Mouse (Mus musculus) heart, postnatal 14 days (tissue): ENCODE measurements around the gene Tcfl5. TPM values are rescaled to one million over a fixed set of nuclear protein-coding genes. Genes with fewer than 3 reads are reported as not detected.

Source experiments
- DNase-seq, 2 experiments: peaks; one replicate each; pipeline ENCODE4 v3.0.0; 2021 to 2022
- intact Hi-C: fragments of 180-260 bp; cut with DNase I; formaldehyde crosslinking; loops from one replicate; pipeline ENCODE4 v1.15.1; 2025
- total RNA-seq, 2 experiments: library from RNA; stranded (reverse); gene quantifications; 2 replicates each; pipeline ENCODE4 v1.2.3; 2021

The Tcfl5 gene
- total RNA-seq, 2 experiments from 2014 or later: 0.12 TPM; not detected in 1

GRCm38 (mm10) chr2:180600569-180601021, 41.9 kb downstream of the Tcfl5 start:
- no peak for DNase-seq
- intact Hi-C loops: no loop called here

- DNase-seq: no peak
- intact Hi-C loops: no loop called here
Observed at GRCm38 (mm10) chr2:180598157-180598705, 44.3 kb downstream of the Tcfl5 start.

GRCm38 (mm10) chr2:180597490-180597889, 45.0 kb downstream of the Tcfl5 start, which contains the start of gene Col9a3:
Col9a3 (plus strand) TSS chr2:180597790.
- intact Hi-C loops: no loop called here
- DNase-seq: no peak

DNA sequence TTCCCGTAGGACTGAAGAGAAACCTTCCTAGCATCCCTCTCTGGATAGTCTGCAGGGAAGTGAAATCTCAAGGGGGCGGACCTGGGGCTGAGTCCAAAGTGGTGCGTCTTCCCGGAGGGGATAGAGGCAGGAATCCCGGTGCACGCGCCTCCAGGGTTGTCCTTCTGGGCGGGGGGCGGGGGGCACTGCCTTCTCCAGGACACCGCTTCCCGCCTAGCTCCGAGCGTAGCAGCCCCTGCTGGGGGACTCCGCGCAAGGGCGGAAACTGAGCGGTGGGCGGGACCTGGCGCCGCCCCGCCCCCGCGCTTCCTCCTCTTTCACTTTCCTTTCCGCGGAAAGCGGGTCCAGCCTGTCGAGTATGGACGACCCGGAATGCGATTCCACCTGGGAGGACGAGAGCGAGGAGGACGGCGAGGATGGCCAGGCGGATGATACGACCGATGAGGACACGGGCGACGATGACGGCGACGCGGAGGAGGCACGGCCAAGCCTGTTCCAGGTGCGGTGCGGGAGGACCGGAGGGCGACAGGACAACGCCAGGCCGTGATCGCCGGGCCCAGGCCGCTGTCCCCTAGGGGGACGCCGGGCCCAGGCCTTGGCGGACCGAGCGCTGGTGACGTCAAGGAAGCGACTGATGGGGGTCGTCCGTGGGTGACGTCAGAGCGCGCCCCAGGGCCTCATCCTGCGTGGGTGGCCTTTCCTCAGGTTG, 53.2 kb downstream of the Tcfl5 start, which contains the start of gene Ogfr:
Gene Ogfr, plus strand, starts transcription at position 123 of the 709 bp plus-strand sequence.
- DNase-seq: peak; percentile 87 to 90
- intact Hi-C loops: loop anchor here (5.0 kb wide), 1 partner anchor 88 kb away; no protein-coding TSS in a partner anchor

DNA sequence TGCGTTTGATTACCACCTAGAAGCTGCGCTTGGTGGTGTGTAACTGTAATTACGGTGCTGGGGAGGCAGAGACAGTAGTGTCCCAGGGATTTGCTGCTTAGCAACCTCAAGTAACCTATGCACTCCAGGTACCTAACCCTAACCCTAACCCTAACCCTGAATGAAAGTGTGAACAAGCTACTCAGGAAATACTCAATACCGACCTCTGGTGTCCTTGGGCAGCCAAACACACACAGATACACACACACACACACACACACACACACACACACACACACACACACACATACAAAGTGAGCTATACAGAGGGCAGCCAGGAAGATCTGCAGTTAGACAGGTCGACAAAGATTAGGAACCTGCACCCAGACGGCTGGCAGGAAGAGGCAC, 53.8 kb downstream of the Tcfl5 start:
- DNase-seq: no peak
- intact Hi-C loops: loop anchor here (5.0 kb wide), 1 partner anchor 89 kb away; no protein-coding TSS in a partner anchor

GRCm38 (mm10) chr2:180583154-180583507, 59.4 kb downstream of the Tcfl5 start:
- no peak for DNase-seq
- intact Hi-C loops: no loop called here

DNA sequence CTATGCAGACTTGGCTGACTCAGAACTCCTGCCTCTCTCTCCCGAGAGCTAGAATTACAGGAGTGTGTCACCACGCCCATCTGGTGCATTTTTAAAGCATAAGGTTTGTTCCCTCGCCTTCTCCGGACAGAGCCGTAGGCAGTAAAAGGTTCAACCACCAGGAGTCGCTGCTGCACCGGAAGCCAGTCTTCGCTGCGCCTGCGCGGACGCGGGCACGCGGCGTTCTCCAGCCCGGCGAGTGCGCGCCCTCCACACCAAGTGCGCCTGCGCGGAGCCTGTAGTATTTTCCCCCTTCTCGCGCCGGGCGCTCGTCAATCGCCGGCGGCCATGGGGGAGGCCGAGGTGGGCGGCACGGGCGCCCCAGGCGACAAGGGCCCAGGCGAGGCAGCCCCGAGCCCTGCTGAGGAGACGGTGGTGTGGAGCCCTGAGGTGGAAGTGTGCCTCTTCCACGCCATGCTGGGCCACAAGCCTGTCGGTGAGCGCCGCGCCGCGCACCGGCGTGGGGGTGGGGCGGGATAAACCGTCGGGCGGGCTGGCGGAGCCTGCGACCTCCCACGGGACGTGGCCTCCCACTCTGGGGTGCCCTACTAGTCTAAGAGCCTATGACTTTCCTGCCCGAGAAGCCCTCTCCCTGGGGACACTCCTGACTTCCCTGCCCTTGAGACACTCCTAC, 59.9 kb downstream of the Tcfl5 start:
- DNase-seq: peak; percentile 99
- intact Hi-C loops: loop anchor here (1.0 kb wide), 1 partner anchor 163 kb away; no protein-coding TSS in a partner anchor

- intact Hi-C loops: loop anchor here (2.0 kb wide), 1 partner anchor 198 kb away; no protein-coding TSS in a partner anchor
- peak in 1 of 2 experiments; percentile 26 for DNase-seq
Observed at GRCm38 (mm10) chr2:180581002-180581401, 61.5 kb downstream of the Tcfl5 start, which contains the start of gene Mrgbp. Mrgbp (plus strand) TSS chr2:180581304.

- peak; percentile 78 to 84 for DNase-seq
- intact Hi-C loops: loop anchor here (1.0 to 5.0 kb wide), 3 partner anchors 105 to 301 kb away; no protein-coding TSS in a partner anchor
Observed at GRCm38 (mm10) chr2:180578686-180579085, 63.8 kb downstream of the Tcfl5 start.

- intact Hi-C loops: loop anchor here (5.0 kb wide), 1 partner anchor 299 kb away; no protein-coding TSS in a partner anchor
Observed at GRCm38 (mm10) chr2:180576482-180576881, 66.0 kb downstream of the Tcfl5 start.

More at GRCm38 (mm10) chr2:180576482-180576881, 66.0 kb downstream of the Tcfl5 start:
- DNase-seq: no peak

Other genes starting within 250 kb of the Tcfl5 start
- gene Slco4a1, start 186.5 kb downstream of the Tcfl5 start, total RNA-seq: under 1 TPM; 0.12 to 0.41 TPM
- gene Ntsr1, start 142.7 kb downstream of the Tcfl5 start, total RNA-seq: not detected
- 10 to 100 TPM; 14.5 to 14.8 TPM for gene Mrgbp, start 61.4 kb downstream of the Tcfl5 start, total RNA-seq
- gene Ogfr, start 53.5 kb downstream of the Tcfl5 start, total RNA-seq: 10 to 100 TPM; 37.7 to 38.2 TPM
- under 1 TPM; 0.46 to 0.50 TPM for gene Col9a3, start 44.9 kb downstream of the Tcfl5 start, total RNA-seq
- 10 to 100 TPM; 39.0 to 39.7 TPM for gene Dido1, start 67.3 kb upstream of the Tcfl5 start, total RNA-seq
- gene Gid8, start 67.4 kb upstream of the Tcfl5 start, total RNA-seq: 10 to 100 TPM; 64.7 to 69.6 TPM
- gene Slc17a9, start 82.6 kb upstream of the Tcfl5 start, total RNA-seq: under 1 TPM; 0.34 to 0.57 TPM
- gene Bhlhe23, start 134.2 kb upstream of the Tcfl5 start, total RNA-seq: not detected